Mouse (Mus musculus): ENCODE results near the gene 1810049J17Rik. TPM values are rescaled to one million over a fixed set of nuclear protein-coding genes. Genes with fewer than 3 reads are reported as not detected.

Gene 1810049J17Rik
- polyA plus RNA-seq, 1 experiment from 2014 or later = not detected

Other genes starting within 250 kb of the 1810049J17Rik start
- gene Zfr, start 204.1 kb downstream of the 1810049J17Rik start, polyA plus RNA-seq (2014; fragmentation: Nextera tagmentation; extraction: Ambion mirVana) = 128 and 136 TPM in 2 replicates
- 19.3 and 21.2 TPM in 2 replicates for gene Mtmr12, start 116.9 kb downstream of the 1810049J17Rik start, polyA plus RNA-seq (2014; fragmentation: Nextera tagmentation; extraction: Ambion mirVana)
- gene Golph3, start 449 bp downstream of the 1810049J17Rik start, polyA plus RNA-seq (2014; fragmentation: Nextera tagmentation; extraction: Ambion mirVana) = 102 and 103 TPM in 2 replicates

Data from forebrain, embryonic 11.5 days (tissue).